Mouse (Mus musculus) thymus, postnatal 36 days (tissue): ENCODE measurements around the gene Rab31.
A peak's percentile ranks its signal among the peaks of the same experiment; 100 is the strongest.
"Not testable (repeated sequence)": the region's sequence is repeated elsewhere in the genome, so short reads cannot be mapped to it uniquely, and the experiment has no call there.

ENCODE experiments used
- DNase-seq, 2 experiments: peaks; one replicate each; pipeline ENCODE4 v3.0.0; 2022; ENCODE audit warnings: mixed read lengths in 2 of 2

Gene Rab31

GRCm38 (mm10) chr17:65658416-65658815, 114.1 kb downstream of the Rab31 start:
- peak; percentile 9 to 35 for DNase-seq

- no peak for DNase-seq
Observed at GRCm38 (mm10) chr17:65657958-65658357, 114.6 kb downstream of the Rab31 start.

- no peak for DNase-seq
Observed at GRCm38 (mm10) chr17:65656731-65657130, 115.8 kb downstream of the Rab31 start.

- no peak for DNase-seq
Observed at GRCm38 (mm10) chr17:65656076-65656475, 116.5 kb downstream of the Rab31 start.

- DNase-seq: no peak
Observed at GRCm38 (mm10) chr17:65655608-65656007, 116.9 kb downstream of the Rab31 start.

- DNase-seq: no peak
Observed at GRCm38 (mm10) chr17:65650598-65650997, 122.0 kb downstream of the Rab31 start.

GRCm38 (mm10) chr17:65649175-65649493, 123.4 kb downstream of the Rab31 start:
- no peak for DNase-seq

- DNase-seq: no peak
Observed at GRCm38 (mm10) chr17:65648371-65649174, 124.0 kb downstream of the Rab31 start.

- DNase-seq: no peak
Observed at GRCm38 (mm10) chr17:65647961-65648360, 124.6 kb downstream of the Rab31 start.

GRCm38 (mm10) chr17:65647226-65647625, 125.3 kb downstream of the Rab31 start:
- no peak for DNase-seq

- no peak for DNase-seq
Observed at GRCm38 (mm10) chr17:65643579-65643978, 129.0 kb downstream of the Rab31 start.

- DNase-seq: no peak
Observed at GRCm38 (mm10) chr17:65643051-65643521, 129.5 kb downstream of the Rab31 start.

- DNase-seq: no peak
Observed at GRCm38 (mm10) chr17:65642578-65642991, 130.0 kb downstream of the Rab31 start.

- no peak for DNase-seq
Observed at GRCm38 (mm10) chr17:65641734-65642218, 130.8 kb downstream of the Rab31 start, which contains the start of gene Txndc2. Gene Txndc2 (minus strand): TSS chr17:65642168.

- DNase-seq: no peak
Observed at GRCm38 (mm10) chr17:65639144-65639543, 133.4 kb downstream of the Rab31 start.

- DNase-seq: no peak
Observed at GRCm38 (mm10) chr17:65635715-65636360, 136.7 kb downstream of the Rab31 start.

GRCm38 (mm10) chr17:65629943-65630342, 142.6 kb downstream of the Rab31 start:
- no peak for DNase-seq

- not testable (repeated sequence) for DNase-seq
Observed at GRCm38 (mm10) chr17:65628823-65629532, 143.6 kb downstream of the Rab31 start.

GRCm38 (mm10) chr17:65626301-65626700, 146.3 kb downstream of the Rab31 start:
- DNase-seq: no peak

- no peak for DNase-seq
Observed at GRCm38 (mm10) chr17:65625563-65625962, 147.0 kb downstream of the Rab31 start.

- DNase-seq: no peak
Observed at GRCm38 (mm10) chr17:65623130-65623529, 149.4 kb downstream of the Rab31 start.

- DNase-seq: no peak
Observed at GRCm38 (mm10) chr17:65618431-65618830, 154.1 kb downstream of the Rab31 start.

GRCm38 (mm10) chr17:65615678-65616077, 156.9 kb downstream of the Rab31 start:
- DNase-seq: no peak
